Mouse (Mus musculus) hindbrain, embryonic 10.5 days (tissue): Measurements from ENCODE around the gene Ankrd35. TPM values are rescaled to one million over a fixed set of nuclear protein-coding genes. Genes with fewer than 3 reads are reported as not detected.
"Not testable (repeated sequence)": the region's sequence is repeated elsewhere in the genome, so short reads cannot be mapped to it uniquely, and the experiment has no call there.

ENCODE experiments used
- DNase-seq: peaks from one replicate; pipeline ENCODE4 v3.0.0-alpha.2; 2017; ENCODE audit warnings: low spot score
- H3K27ac ChIP-seq: fragments of 300-500 bp; sonication (generic); 2 replicates; pipeline ENCODE4 v1.5.1; 2016; ENCODE audit warnings: mild to moderate bottlenecking, moderate library complexity
- H3K27me3 ChIP-seq: fragments of 300-500 bp; sonication (generic); 2 replicates; pipeline ENCODE4 v1.6.1; 2016; ENCODE audit warnings: mild to moderate bottlenecking; ENCODE audit not compliant: poor library complexity, insufficient read depth, severe bottlenecking
- H3K36me3 ChIP-seq: fragments of 300-500 bp; sonication (generic); 2 replicates; pipeline ENCODE4 v1.6.1; 2016; ENCODE audit warnings: mild to moderate bottlenecking, moderate library complexity
- H3K4me1 ChIP-seq: fragments of 300-500 bp; sonication (generic); replicated peaks from 2 replicates; pipeline ENCODE4 v1.6.1; 2016; ENCODE audit warnings: mild to moderate bottlenecking
- H3K4me3 ChIP-seq: fragments of 300-500 bp; sonication (generic); 2 replicates; pipeline ENCODE4 v1.5.1; 2016; ENCODE audit warnings: mild to moderate bottlenecking, moderate library complexity
- H3K9me3 ChIP-seq: fragments of 300-500 bp; sonication (generic); 2 replicates; pipeline ENCODE4 v1.6.1; 2016; ENCODE audit warnings: mild to moderate bottlenecking, moderate library complexity
- WGBS: fragments of 180-500 bp; shearing (Covaris S2); methylation state at CpG from one replicate; pipeline ENCODE4 v1.1.7; 2016; 5-methylcytosine and 5-hydroxymethylcytosine counted together
- polyA plus RNA-seq: library from polyadenylated mRNA; unstranded; fragments of >200 nt; fragmentation: Nextera tagmentation; extraction: Ambion mirVana; gene quantifications from 2 replicates; pipeline ENCODE4 v1.2.1, GENCODE M21; 2016

The Ankrd35 gene
- polyA plus RNA-seq, 1 experiment from 2014 or later, result 0.10 TPM

GRCm38 (mm10) chr3:96660901-96661300 is 9.0 kb upstream of the Ankrd35 start:
- no peak for DNase-seq
- 95% methylated on average over 2 of the region's 2 CpGs for WGBS
- Histone ChIP-seq H3K36me3 (peaks cover 8% of the 10 kb centered on the region; the same call in 1 of the 2 replicates), H3K27ac (no peak overlapping the region), H3K4me1 (peaks cover 15% of the 10 kb centered on the region), H3K27me3 (peaks cover 7% of the 10 kb centered on the region; the same call in 1 of the 2 replicates), H3K4me3 (no peak overlapping the region), H3K9me3 (no peaks in the 10 kb centered on the region)

GRCm38 (mm10) chr3:96662731-96663316 is 7.1 kb upstream of the Ankrd35 start:
- H3K27ac ChIP-seq, result peak overlapping the region; percentile 64
- peak overlapping the region; percentile 41; the same call in 1 of the 2 replicates for H3K4me3 ChIP-seq
- 54% methylated on average over 8 of the region's 8 CpGs for WGBS

GRCm38 (mm10) chr3:96663432-96664239 is 6.3 kb upstream of the Ankrd35 start:
- peak; percentile 86 for DNase-seq
- peak overlapping the region; percentile 41 for H3K4me3 ChIP-seq
- 6% methylated on average over 18 of the region's 18 CpGs for WGBS
- H3K27ac ChIP-seq, result peak overlapping the region; percentile 64
- H3K4me1 ChIP-seq, result peaks cover 15% of the 10 kb centered on the region
- H3K36me3 ChIP-seq, result no peaks in the 10 kb centered on the region
- H3K9me3 ChIP-seq, result no peaks in the 10 kb centered on the region
- H3K27me3 ChIP-seq, result peaks cover 7% of the 10 kb centered on the region; the same call in 1 of the 2 replicates

More at GRCm38 (mm10) chr3:96662731-96663316, 7.1 kb upstream of the Ankrd35 start:
- Histone ChIP-seq H3K9me3 (no peaks in the 10 kb centered on the region), H3K36me3 (no peaks in the 10 kb centered on the region), H3K4me1 (peaks cover 15% of the 10 kb centered on the region), H3K27me3 (peaks cover 7% of the 10 kb centered on the region; the same call in 1 of the 2 replicates)
- no peak for DNase-seq

- Histone ChIP-seq H3K27me3 (peaks cover 14% of the 10 kb centered on the region), H3K4me1 (peaks cover 30% of the 10 kb centered on the region)
- not testable (repeated sequence) for H3K9me3 ChIP-seq, H3K36me3 ChIP-seq, H3K27ac ChIP-seq, DNase-seq, H3K4me3 ChIP-seq
- WGBS, result 90% methylated on average over 7 of the region's 7 CpGs
Measured at GRCm38 (mm10) chr3:96665732-96666363, 4.1 kb upstream of the Ankrd35 start.

- no peak overlapping the region for H3K4me3 ChIP-seq
- 95% methylated on average over 5 of the region's 5 CpGs for WGBS
Measured at GRCm38 (mm10) chr3:96666916-96667315, 3.0 kb upstream of the Ankrd35 start.

GRCm38 (mm10) chr3:96667316-96667715 is 2.6 kb upstream of the Ankrd35 start:
- no peak for DNase-seq
- Histone ChIP-seq H3K27me3 (peaks cover 28% of the 10 kb centered on the region), H3K27ac (no peak overlapping the region), H3K4me1 (peaks cover 30% of the 10 kb centered on the region), H3K4me3 (no peak overlapping the region), H3K36me3 (no peaks in the 10 kb centered on the region), H3K9me3 (no peaks in the 10 kb centered on the region)
- 25% methylated on average over 1 of the region's 1 CpGs for WGBS

More at GRCm38 (mm10) chr3:96666916-96667315, 3.0 kb upstream of the Ankrd35 start:
- no peaks in the 10 kb centered on the region for H3K36me3 ChIP-seq
- no peak overlapping the region for H3K27ac ChIP-seq
- no peaks in the 10 kb centered on the region for H3K9me3 ChIP-seq
- no peak for DNase-seq
- H3K27me3 ChIP-seq, result peaks cover 25% of the 10 kb centered on the region
- H3K4me1 ChIP-seq, result peaks cover 30% of the 10 kb centered on the region

- 95% methylated on average over 5 of the region's 5 CpGs for WGBS
Measured at GRCm38 (mm10) chr3:96668424-96669067, 1.4 kb upstream of the Ankrd35 start.

GRCm38 (mm10) chr3:96671519-96671918 is 1.6 kb downstream of the Ankrd35 start:
- no peak overlapping the region for H3K27ac ChIP-seq
- DNase-seq, result no peak
- H3K36me3 ChIP-seq, result no peaks in the 10 kb centered on the region
- H3K4me3 ChIP-seq, result no peak overlapping the region
- H3K4me1 ChIP-seq, result peaks cover 28% of the 10 kb centered on the region
- 94% methylated on average over 5 of the region's 5 CpGs for WGBS
- no peaks in the 10 kb centered on the region for H3K9me3 ChIP-seq
- peaks cover 21% of the 10 kb centered on the region for H3K27me3 ChIP-seq

More at GRCm38 (mm10) chr3:96668424-96669067, 1.4 kb upstream of the Ankrd35 start:
- Histone ChIP-seq H3K9me3 (no peaks in the 10 kb centered on the region), H3K27ac (no peak overlapping the region), H3K27me3 (peaks cover 28% of the 10 kb centered on the region), H3K4me3 (no peak overlapping the region), H3K36me3 (no peaks in the 10 kb centered on the region), H3K4me1 (peaks cover 21% of the 10 kb centered on the region)
- DNase-seq, result no peak

- no peaks in the 10 kb centered on the region for H3K9me3 ChIP-seq
- peaks cover 28% of the 10 kb centered on the region for H3K27me3 ChIP-seq
- WGBS, result 79% methylated on average over 4 of the region's 4 CpGs
- no peaks in the 10 kb centered on the region for H3K36me3 ChIP-seq
- no peak overlapping the region for H3K4me3 ChIP-seq
- H3K27ac ChIP-seq, result no peak overlapping the region
- DNase-seq, result no peak
- H3K4me1 ChIP-seq, result peaks cover 28% of the 10 kb centered on the region
Measured at GRCm38 (mm10) chr3:96673514-96673913, 3.6 kb downstream of the Ankrd35 start.

GRCm38 (mm10) chr3:96674442-96674841 is 4.5 kb downstream of the Ankrd35 start:
- H3K36me3 ChIP-seq, result no peaks in the 10 kb centered on the region
- peak; percentile 25 for DNase-seq
- H3K4me3 ChIP-seq, result no peak overlapping the region
- H3K4me1 ChIP-seq, result peaks cover 27% of the 10 kb centered on the region
- no peaks in the 10 kb centered on the region for H3K9me3 ChIP-seq
- H3K27me3 ChIP-seq, result peaks cover 37% of the 10 kb centered on the region
- no peak overlapping the region for H3K27ac ChIP-seq
- 50% methylated on average over 8 of the region's 8 CpGs for WGBS

GRCm38 (mm10) chr3:96675171-96675570 is 5.2 kb downstream of the Ankrd35 start:
- Histone ChIP-seq H3K27me3 (peaks cover 44% of the 10 kb centered on the region), H3K36me3 (no peaks in the 10 kb centered on the region), H3K4me1 (peaks cover 25% of the 10 kb centered on the region), H3K27ac (no peak overlapping the region), H3K9me3 (no peaks in the 10 kb centered on the region), H3K4me3 (no peak overlapping the region)
- 88% methylated on average over 3 of the region's 3 CpGs for WGBS
- no peak for DNase-seq

GRCm38 (mm10) chr3:96675690-96676089 is 5.8 kb downstream of the Ankrd35 start:
- H3K27me3 ChIP-seq, result peaks cover 44% of the 10 kb centered on the region
- no peak overlapping the region for H3K27ac ChIP-seq
- no peaks in the 10 kb centered on the region for H3K36me3 ChIP-seq
- WGBS, result 36% methylated on average over 3 of the region's 3 CpGs
- no peaks in the 10 kb centered on the region for H3K9me3 ChIP-seq
- H3K4me3 ChIP-seq, result no peak overlapping the region
- peaks cover 25% of the 10 kb centered on the region for H3K4me1 ChIP-seq
- no peak for DNase-seq
